Mouse (Mus musculus) C2C12 (cell line): ENCODE measurements around the gene Itpr1. TPM values are rescaled to one million over a fixed set of nuclear protein-coding genes. Genes with fewer than 3 reads are reported as not detected.

Experiments used
- H3K27me3 ChIP-seq: one replicate; pipeline ENCODE4 v1.6.1; 2011; ENCODE audit not compliant: control insufficient read depth, insufficient read depth, insufficient read length
- H3K36me3 ChIP-seq: one replicate; pipeline ENCODE4 v1.6.1; 2011; ENCODE audit not compliant: control insufficient read depth, insufficient read depth
- H3K4me3 ChIP-seq: one replicate; pipeline ENCODE4 v1.5.1; 2011; ENCODE audit warnings: mild to moderate bottlenecking, control low read depth; ENCODE audit not compliant: poor library complexity, insufficient read depth, severe bottlenecking
- H3K79me2 ChIP-seq: one replicate; pipeline ENCODE4 v1.6.1; 2011; ENCODE audit not compliant: control insufficient read depth, insufficient read depth
- H3K79me3 ChIP-seq: one replicate; pipeline ENCODE4 v1.6.1; 2011; ENCODE audit warnings: low read depth, control low read depth
- H3ac ChIP-seq: one replicate; pipeline ENCODE3; 2011; ENCODE audit warnings: low read depth; ENCODE audit not compliant: control insufficient read depth, insufficient read length
- CEBPB ChIP-seq: IDR thresholded peaks from one replicate; pipeline ENCODE4 v1.6.1; 2011; ENCODE audit warnings: low read depth, mild to moderate bottlenecking, control low read depth, moderate library complexity
- CTCF ChIP-seq: IDR thresholded peaks from one replicate; pipeline ENCODE4 v1.5.1; 2011; ENCODE audit not compliant: control insufficient read depth, insufficient read depth, insufficient read length
- FOSL1 ChIP-seq: IDR thresholded peaks from one replicate; pipeline ENCODE4 v1.8.0; 2011; ENCODE audit warnings: mild to moderate bottlenecking, low read length; ENCODE audit not compliant: poor library complexity, insufficient read depth, severe bottlenecking
- MAX ChIP-seq: IDR thresholded peaks from one replicate; pipeline ENCODE4 v1.6.1; 2011; ENCODE audit warnings: mild to moderate bottlenecking, control low read depth
- MYOD1 ChIP-seq: IDR thresholded peaks from one replicate; pipeline ENCODE4 v1.6.1; 2011; ENCODE audit warnings: low read depth; ENCODE audit not compliant: control insufficient read depth, insufficient read length
- MYOG ChIP-seq: IDR thresholded peaks from one replicate; pipeline ENCODE4 v1.6.1; 2011; ENCODE audit not compliant: control insufficient read depth, insufficient read length; ENCODE audit errors: extremely low read depth
- USF1 ChIP-seq: IDR thresholded peaks from one replicate; pipeline ENCODE4 v1.6.1; 2011; ENCODE audit warnings: low read depth, mild to moderate bottlenecking, control low read depth, moderate library complexity
- polyA plus RNA-seq: library from polyadenylated mRNA; unstranded; fragments of >200 nt; fragmentation: generic; extraction: Trizol; gene quantifications from one replicate; pipeline ENCODE4 v1.2.1, GENCODE M21; 2012; ENCODE audit warnings: missing spikeins

Gene Itpr1
- polyA plus RNA-seq, 1 experiment = 4.9 TPM

DNA sequence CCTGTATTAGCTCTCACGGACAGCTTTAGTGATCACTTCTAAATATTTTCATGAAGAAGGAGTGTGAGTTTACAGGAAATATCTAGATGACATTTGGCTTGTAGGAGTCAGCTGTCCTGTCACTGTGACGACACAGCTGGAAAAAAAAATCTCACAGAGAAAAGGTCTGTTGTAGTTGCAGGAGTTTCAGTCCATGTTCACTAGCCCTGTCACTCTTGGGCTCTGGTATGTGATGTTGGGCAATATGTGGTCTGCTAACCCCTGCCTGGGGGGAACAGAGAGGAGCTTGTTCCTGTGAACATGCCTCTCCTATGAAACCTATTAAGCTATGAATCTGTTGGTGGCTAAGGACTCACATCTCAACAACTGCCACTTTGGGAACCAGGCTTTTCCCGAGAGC, 166.1 kb downstream of the Itpr1 start:
- H3K27me3 ChIP-seq = no peaks in the 10 kb centered on the region
- TF ChIP-seq MAX (no peak), MYOD1 (no peak), CEBPB (no peak), CTCF (no peak), FOSL1 (no peak), MYOG (no peak), USF1 (no peak)
- no peaks in the 10 kb centered on the region for H3K36me3 ChIP-seq

DNA sequence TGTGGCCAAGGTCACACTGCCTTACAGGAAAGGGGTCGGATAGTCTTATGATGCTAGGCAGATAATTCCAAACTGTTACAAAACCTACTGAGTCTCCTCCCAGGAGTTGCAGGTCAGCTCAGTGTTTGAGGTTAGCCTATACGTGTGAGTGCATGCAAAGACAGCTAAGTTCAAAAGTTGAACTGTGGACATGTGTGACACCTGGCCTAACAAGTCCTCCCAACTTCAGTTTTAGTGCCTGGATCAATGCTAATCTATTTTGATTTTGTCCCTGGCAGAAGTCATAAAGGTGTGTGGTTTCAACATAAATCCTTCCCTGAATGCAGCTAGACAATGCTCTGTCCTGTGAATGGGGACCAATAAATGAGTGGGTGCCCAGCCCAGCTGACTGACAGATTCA, 167.3 kb downstream of the Itpr1 start:
- Histone ChIP-seq H3K27me3 (no peaks in the 10 kb centered on the region), H3K79me3 (no peaks in the 10 kb centered on the region), H3K4me3 (no peak overlapping the region), H3K36me3 (no peaks in the 10 kb centered on the region), H3K79me2 (no peaks in the 10 kb centered on the region), H3ac (no peak overlapping the region)
- TF ChIP-seq USF1 (no peak), MYOD1 (no peak), CTCF (no peak), CEBPB (no peak), FOSL1 (no peak), MAX (no peak), MYOG (no peak)

More for the DNA sequence above, 166.1 kb downstream of the Itpr1 start:
- Histone ChIP-seq H3K4me3 (no peak overlapping the region), H3ac (no peak overlapping the region), H3K79me3 (no peaks in the 10 kb centered on the region), H3K79me2 (no peaks in the 10 kb centered on the region)

DNA sequence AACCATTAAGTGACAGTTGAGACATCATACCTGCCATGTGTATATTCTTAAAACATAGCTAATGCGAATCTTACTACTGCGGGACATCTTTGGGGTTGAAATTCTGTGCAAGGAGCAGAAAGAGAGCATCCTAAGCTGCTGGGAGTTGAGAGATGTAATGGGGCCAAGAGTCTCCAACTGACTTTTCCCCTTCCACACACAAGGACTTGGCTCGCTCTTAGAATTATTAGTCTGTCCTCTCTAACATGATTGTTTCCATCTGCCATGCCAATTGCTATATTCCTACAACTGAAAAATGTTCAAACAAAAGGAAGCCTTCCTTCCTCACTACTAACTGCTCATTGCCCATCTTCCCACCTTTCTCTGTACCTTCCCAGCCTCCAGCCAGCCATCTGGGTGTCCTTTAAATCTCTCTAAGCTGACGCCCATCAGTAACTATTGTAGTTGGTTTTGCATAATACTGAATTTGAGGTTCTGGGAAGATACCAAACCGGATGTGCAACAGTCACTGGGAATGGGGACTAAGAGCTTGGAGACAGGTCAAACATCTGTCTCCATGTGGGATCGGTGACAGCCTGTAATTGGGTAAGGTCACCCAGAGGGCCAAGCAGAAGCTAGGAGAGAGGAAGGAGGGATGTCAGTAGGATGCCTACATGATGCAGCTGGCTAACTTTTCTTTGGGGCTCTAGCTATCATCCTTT, 177.9 kb downstream of the Itpr1 start:
- Histone ChIP-seq H3K79me3 (no peaks in the 10 kb centered on the region), H3K36me3 (no peaks in the 10 kb centered on the region), H3ac (no peak overlapping the region), H3K79me2 (no peaks in the 10 kb centered on the region), H3K4me3 (no peak overlapping the region), H3K27me3 (no peaks in the 10 kb centered on the region)
- TF ChIP-seq MYOG (no peak), MAX (no peak), MYOD1 (no peak), USF1 (no peak), CEBPB (no peak), CTCF (no peak), FOSL1 (no peak)

DNA sequence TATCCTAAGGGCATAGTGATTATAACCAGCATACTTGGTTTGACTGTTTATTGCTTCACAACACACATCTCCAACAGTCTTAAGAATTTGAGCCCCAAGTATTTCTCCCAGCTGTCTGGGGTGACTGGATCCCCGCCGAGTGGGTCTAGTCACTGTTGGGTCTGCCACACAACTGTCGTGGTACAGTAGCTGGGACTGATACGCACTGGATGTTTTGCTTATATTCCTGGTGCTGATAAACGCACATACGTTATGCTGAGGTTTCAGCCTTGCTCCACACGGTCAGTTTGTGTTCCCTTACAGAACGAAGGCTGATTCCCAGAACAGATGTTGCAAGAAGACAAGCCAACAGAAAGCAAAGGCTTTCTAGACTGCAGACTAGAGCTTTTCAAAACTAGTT, 180.2 kb downstream of the Itpr1 start:
- H3K27me3 ChIP-seq = no peaks in the 10 kb centered on the region

DNA sequence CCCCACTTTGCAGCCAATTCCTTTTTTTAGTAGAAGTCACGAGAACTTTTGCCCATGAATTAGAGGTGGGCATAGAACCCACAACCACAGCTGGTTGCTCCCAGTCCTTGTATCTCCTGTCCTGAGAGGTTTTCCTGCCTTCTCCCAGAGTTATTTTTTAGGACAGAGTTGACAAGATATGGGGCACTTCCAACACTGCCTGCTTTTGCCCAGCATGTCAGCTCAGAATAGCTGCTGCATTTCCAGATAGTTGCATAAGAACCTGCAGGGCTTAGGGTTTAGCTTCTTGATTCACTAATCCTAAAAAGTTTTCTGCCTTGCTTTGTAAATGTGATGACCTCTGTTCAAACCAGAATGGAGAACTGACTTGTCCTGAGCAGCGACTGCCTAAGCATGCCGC, 185.1 kb downstream of the Itpr1 start:
- Histone ChIP-seq H3K36me3 (no peaks in the 10 kb centered on the region), H3ac (no peak overlapping the region), H3K79me3 (no peaks in the 10 kb centered on the region), H3K27me3 (no peaks in the 10 kb centered on the region), H3K79me2 (no peaks in the 10 kb centered on the region), H3K4me3 (no peak overlapping the region)
- TF ChIP-seq MAX (no peak), CEBPB (no peak), CTCF (no peak), USF1 (no peak), MYOG (no peak), MYOD1 (no peak), FOSL1 (no peak)

More for the DNA sequence above, 180.2 kb downstream of the Itpr1 start:
- no peaks in the 10 kb centered on the region for H3K79me3 ChIP-seq
- no peaks in the 10 kb centered on the region for H3K36me3 ChIP-seq
- H3ac ChIP-seq = no peak overlapping the region
- TF ChIP-seq FOSL1 = no peak
- TF ChIP-seq MYOD1 = no peak
- TF ChIP-seq CTCF = no peak
- no peak for TF ChIP-seq MYOG
- TF ChIP-seq CEBPB = no peak
- TF ChIP-seq USF1 = no peak
- no peak for TF ChIP-seq MAX
- H3K79me2 ChIP-seq = no peaks in the 10 kb centered on the region
- no peak overlapping the region for H3K4me3 ChIP-seq
